Mouse (Mus musculus) B cell, adult 2 months (primary cell): Measurements from ENCODE around the gene Ptprd.

Experiments
- DNase-seq, 2 experiments: peaks; one replicate each; pipeline ENCODE4 v3.0.0; 2022

The Ptprd gene

DNA sequence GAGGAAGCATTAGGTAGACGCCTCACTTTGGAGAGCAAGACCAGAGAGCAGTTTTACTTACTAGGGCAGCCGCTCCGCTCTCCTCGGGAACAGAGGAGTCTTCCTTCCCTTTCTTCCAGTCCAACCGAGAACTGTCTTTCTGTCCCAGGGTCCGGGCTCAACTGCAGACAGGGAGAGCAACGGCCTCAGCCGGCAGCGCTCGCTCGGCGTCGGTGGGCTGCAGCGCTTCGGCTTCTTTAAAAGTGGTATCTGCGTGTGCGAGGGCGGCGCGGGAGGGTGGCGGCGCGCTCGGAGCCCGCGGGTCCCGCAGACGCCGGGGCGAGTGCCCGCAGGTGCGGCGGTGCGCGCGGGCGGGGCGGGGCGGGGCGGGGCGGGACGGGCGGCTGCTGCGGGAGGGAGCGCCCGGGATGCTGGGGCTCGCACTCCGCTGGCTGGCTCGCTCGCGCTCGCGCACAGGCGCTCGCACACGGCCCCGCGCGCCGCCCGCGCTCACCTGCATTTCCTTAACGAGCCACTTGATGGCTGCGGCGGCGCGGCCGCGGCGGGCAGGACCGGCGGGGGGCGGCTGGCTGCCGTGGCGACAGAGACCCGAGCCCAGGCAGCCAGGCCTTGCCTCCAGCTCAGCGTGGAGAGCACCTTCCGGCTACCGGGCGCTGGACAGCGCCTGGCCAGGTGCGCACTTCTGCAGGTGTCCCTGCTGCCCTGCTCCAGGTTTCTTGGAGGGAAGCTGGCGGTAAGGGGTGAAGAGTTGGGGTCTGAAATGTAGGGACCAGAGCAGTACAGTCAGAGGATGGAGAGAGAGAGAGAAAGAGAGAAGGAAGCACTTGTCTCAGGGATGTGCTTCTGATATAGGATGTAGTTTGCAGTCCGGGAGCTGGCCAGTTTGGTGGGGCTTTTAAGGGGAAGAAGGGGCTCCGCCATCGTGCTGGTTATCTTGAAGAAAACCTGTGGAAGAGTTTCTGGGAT, at the start of gene Ptprd:
Gene Ptprd, minus strand, starts transcription at position 433 of the 966 bp plus-strand sequence.
- DNase-seq = no peak

DNA sequence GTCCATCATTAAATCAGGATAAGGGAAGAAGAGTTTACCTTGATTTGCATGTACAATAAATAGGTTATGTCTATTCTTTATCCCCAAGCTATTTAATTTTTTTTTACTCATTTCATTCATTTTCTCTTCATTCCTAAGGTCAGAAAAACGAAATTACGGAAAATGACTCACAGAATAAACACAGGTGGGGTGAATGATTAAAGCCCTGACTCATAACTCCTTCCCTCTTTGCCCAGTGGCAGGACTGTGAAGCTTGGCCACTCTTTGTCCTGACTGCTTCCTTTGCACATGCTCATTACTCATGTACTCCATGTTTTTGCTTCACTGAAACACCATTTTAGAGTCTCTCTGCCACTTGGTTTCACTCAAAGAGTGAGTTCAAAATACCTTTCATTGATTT, 24.1 kb upstream of the Ptprd start:
- DNase-seq = no peak

DNA sequence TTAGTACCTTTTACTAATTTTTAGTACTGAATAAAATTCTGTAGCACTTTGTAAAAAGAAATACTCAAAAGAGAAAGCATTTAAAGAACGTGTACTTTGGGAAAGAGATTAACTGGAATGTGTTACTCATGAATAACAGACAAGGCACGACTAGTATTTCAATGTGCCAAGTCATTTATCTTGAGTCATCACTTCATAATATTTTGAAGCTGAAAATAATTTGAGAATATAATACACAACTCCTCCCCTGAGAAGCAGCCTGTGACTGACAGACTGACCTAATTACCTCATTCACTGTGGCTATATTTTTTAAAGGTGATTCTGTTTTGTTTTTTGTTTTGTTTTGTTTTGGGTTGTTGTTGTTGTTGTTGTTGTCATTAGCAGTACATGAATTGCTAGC, 23.6 kb upstream of the Ptprd start:
- no peak for DNase-seq

DNA sequence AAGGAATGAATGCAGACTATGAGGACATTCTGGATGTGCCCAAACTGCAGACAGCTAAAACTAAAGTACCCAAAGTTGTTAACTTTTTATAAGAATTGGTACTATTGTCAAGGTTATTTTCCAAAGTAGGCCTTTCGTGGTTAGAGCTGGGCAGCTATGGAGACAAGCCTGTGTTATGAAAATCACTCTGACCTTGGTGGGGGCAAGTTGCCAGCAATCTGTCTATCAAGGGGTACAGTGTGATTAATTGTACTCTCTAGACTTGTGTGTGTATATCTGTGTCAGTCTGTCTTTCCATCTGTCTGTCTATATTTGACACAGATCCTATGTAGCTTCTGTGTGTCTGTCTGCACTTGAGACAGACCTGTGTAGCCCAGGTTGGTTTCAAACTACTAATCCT, 22.9 kb upstream of the Ptprd start:
- DNase-seq = no peak

DNA sequence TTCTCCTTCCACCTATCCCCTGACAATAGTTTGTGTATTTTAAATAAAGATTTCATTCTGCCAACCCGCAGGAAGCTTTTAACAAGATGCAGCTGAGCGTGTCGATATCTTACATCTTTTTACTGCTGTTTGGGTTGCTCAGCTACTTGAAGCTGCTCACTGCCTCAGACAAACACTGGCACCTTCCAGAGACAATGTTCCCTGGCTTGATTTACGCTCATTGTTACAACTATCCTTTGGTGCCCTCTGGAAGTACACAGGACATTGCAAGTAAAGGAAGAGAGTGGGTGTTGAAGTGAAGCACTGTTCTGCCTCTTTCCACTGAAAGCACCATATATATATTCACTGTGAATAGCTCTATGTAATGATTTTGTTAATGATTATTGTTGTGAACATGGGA, 2.2 kb upstream of the Ptprd start:
- DNase-seq = no peak

DNA sequence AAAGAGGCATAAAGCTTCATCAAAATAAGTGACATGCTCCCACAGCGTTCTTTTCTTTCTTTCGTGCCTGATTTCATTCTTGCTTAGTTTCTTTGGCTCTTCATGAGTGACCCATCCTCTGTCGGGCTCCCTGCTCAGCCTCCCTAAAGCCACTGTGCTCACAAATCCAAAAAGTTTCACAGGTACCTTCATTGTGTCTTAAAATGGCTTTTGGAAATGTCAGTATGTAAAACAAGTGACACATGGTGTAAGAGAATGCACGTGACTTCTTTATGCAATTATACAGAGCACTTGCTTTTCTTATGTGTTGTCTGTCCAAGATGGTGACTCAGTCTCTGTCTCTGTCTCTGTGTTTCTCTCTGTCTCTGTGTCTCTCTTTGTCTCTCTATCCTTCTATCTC, 1.2 kb upstream of the Ptprd start:
- DNase-seq = no peak

DNA sequence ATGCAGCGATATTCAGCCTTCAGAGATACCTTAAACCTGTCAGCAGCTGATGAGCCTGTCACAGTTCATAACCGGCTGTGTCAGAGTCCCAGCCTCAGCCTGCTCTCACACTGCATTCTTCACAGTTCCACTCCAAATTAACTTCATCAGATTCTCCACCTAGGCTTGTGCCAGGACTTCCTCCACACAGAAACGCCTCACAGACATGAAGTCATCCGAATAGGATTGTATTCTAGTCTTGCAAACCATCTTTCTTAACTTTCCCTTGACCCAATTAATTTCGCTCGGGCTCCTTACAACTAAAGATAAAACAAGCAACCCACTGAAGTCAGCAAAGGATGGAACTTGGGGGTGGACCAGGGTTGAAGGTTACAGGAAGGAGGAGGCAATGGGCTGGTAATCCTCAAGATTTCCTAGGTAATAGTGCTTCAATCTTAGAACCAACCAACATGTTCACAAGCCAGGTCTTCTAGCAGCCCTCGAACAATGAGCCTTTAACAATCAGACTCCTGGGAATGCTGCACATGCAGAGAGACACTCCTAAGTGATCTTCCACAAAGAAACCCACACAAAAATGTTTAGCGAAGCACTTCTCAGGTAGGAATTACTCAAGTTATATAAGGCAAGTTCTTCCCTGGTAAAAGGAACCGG, 758 bp downstream of the Ptprd start:
- DNase-seq = no peak

DNA sequence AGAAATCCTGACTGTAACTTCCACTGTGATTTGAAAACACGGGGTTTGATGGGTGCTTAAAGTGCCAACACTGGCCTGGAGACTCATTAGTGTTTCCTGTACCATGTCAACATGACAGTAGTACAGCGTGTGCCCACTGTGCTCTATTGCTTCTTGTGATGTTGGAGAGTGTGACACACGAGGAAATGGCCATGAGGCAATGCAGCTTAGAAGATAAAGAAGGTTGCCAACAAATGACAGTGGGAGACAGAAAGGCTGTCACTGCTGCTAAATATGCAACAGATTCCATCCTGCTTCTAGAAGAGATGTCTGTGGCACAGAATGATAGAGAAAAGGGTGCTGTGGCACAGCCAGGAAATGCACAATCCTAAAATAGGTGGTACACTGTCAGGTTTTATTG, 6.7 kb downstream of the Ptprd start:
- no peak for DNase-seq

DNA sequence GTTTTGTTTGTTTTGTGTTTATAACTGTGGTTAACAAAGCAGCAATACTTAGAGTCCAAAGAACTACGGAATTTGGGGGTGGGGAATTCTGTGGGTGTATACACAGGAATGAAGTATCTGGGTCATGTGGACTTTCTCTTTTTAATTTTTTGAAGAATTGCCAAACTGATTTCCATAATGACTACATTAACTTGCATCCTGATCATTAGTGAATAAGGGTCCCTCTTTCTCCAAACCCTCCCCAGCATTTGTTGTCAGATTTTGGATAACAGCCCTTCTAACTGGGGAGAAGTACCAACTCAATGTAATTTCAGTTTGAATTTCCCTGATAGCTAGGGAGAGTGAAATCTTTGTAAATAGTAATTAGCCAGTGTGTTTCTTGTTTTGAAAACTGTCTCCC, 43.3 kb downstream of the Ptprd start:
- DNase-seq = no peak

DNA sequence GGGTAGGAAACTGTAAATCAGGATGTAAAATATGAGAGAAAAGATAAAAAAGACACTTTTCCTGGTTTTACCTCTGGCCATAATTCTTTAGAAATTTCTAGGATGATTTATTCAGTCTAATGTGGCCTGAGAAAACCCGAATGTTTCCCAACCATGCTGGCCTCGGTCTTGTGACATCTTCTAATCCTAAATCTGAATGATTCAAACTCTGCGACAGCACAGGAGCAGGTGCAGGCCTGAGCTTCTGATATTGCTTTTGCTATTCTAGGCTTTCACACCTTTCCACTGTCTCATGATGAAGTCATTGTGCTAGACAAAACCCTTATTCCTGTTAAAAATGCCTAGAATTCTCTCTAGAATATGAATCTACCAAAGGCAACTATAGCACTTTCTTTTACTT, 51.3 kb downstream of the Ptprd start:
- no peak for DNase-seq

DNA sequence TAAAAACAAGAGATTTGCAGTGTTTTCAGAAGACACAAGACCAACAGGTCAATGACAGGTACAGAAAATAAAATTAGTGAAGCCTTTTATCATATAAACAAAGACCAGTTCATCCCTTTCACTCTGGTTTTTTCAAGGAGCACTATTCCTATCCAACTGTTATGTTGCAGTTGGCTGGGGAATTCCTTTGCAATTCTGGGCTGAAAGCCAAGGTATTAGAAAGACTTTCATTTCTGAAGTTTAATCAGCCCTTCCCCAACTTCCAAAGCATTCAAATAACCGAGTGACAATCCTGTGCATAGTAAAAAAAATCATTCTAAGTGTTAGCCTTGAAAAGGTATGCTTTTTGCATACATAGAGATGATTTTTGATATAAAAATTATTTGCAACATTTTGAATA, 61.2 kb downstream of the Ptprd start:
- no peak for DNase-seq

DNA sequence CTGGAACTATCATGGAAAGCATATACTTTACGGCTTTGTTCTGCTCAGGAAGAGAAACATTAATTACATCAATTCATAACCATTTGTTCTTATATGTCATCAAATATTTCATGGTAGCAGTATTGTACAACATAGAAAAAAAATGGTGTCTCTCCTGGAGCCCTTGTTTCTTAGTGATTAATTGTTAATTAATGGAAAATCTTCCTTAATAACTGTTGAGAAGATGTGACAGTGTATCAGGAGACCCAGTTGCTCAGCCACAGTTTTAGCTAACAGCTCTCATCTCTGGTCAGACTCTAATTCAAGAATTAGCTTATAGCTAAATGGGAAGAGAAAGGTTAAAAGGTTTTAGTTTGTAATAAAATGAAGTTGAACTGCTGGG, 69.0 kb downstream of the Ptprd start:
- DNase-seq = no peak

DNA sequence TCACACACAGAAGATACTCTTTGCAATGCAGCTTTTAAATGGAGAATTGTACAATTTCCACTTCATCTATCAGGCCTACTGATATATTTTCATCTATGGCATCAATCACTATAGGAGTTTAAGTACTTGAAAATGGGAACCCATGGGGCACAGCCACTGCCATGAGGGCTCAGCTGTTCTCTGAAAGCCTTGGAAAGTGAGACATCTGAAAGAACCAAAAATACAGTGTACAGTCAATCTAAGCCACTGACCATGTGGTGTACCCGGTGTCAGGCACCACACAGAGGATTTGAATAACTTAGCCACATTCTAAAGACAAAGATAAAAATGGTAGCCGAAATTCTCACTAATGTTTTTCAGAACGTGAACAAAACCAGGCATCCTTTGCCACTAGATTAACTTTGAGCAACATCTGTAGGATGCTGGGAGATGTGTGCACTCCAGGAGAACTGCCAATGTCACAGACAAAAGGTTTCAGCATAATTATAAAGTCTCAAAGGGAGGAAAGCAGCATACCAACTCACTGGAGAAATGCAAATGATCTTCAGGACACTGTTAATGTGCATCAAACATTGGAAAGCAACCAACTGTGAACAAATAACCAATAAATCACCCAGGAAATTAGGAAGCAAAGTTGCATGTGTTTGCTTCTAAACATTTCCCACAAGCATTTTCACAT, 69.5 kb downstream of the Ptprd start:
- DNase-seq = no peak

DNA sequence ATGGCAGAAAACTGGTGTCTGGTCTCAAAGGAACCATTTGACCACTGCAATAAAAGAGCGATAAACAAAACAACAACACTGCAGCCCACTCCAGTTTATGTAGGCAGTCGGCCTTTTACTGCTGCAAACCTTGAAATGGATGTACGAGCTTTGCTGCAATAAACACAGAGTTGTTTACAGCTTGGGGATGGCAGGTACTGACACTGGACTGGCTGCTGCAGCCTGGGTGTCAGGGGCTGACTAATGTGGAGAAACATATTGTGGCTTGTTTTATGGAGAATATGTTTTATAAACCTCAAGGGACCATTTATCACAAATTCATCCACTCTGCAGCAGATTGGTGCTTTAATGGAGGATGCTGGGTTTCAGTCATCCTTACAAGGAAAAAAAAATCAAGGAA, 100.9 kb downstream of the Ptprd start:
- DNase-seq = no peak

DNA sequence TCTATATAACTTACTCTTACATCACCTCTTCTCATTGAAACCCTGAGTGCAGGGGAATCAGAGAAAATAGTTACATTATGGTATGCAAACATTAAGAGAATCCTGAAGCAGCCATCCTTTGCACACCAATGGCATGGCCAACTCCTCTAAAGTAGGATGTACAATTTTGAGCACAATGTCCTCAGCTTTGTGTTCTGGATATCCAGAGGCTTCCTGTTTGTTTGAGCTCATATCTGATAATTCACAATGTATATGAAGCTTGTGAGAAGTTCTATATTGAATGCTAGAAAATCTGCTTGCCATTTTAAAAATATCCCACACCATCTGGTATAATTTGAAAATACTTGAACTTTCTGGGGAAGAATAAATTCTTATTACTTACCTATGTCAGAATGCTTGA, 114.2 kb downstream of the Ptprd start:
- DNase-seq = no peak

DNA sequence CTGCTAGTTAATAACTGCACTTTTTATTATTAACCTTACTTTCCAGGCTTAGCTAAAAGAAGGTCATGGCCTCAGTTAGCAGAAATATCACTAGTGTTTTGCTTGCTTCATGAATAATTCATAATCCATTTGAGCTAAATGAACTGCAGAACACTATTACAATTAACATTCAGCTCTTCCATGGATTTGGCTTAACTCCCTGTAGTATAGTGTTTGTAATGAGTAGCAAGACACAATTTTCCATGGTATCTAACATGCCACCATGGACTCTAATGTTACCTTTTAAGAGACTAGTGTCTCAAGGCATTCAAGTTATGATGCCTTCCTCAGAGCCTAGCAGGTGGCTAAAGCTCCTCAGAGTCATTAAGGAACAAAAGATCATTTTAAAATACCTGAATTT, 129.0 kb downstream of the Ptprd start:
- DNase-seq = no peak

DNA sequence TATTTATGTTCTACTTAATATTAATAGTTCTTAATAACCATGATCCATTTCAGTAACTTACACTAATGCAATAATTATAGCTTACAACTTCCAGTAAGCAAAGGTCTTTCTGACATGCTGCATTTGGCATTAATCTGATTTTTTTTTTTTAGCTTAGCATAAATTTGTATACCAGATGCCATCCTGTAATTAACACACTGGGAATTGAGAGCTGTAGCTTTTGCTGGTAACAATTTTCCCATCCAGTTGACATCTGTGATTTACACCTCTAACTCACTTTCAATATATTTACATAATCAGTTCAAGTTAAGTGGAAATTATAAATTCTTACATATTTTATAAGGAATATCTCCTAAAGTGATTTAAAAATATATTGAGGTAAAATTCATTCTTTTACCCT, 134.3 kb downstream of the Ptprd start:
- no peak for DNase-seq

DNA sequence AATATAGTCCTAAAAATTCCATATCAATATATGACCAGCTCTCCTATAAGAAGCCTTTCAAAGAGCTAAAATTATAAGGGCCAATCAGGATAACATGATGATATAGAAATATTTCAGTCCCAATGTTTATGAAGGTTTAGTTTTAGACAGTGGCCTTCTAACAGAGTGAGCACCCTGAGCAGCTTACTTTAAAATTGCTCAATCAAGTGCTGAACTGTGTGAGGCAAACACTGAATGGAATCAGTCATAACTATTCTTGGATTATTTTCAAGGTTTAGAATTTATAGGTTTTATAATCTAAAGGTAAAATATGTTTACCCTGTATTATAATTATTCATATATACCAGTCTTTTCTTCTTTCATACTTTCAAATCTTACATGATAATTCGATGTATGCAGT, 134.7 kb downstream of the Ptprd start:
- DNase-seq = no peak

DNA sequence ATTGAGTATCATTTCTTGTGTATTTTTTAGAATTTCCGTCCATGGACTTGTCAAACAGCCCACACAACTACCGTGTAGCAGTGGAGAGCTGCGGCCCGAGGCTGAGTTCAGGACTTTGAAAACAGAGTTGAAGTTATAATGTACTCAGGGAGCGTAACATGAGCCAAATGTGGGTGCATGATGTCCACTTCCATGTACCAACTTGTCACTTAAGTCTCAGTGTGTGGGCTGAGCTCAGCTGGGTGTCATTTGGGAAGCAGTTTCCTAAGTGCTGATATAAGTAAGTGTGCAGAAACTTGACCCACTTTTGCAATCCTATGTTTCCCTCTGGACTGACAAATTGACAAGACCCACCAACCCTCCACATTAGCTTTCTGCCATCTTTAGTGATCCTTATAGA, 173.4 kb downstream of the Ptprd start:
- DNase-seq = no peak

DNA sequence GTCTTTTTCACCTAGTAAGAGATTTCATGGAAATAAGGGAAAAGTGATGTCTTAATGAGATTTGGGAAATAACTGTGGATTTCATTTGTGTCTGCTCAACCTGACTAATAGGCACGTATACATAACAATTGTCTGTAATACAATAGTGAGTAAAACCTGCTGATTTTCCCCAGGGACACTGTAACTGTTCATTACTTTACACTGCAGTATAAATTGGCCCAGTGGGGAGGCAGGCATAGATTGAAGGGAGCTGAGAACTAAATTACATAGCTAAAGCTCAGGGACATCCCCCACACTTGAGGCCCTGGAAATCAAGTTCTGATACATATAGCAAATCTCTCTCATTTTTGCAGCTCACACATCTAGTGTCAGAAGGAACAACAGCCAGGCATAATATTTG, 209.7 kb downstream of the Ptprd start:
- no peak for DNase-seq

DNA sequence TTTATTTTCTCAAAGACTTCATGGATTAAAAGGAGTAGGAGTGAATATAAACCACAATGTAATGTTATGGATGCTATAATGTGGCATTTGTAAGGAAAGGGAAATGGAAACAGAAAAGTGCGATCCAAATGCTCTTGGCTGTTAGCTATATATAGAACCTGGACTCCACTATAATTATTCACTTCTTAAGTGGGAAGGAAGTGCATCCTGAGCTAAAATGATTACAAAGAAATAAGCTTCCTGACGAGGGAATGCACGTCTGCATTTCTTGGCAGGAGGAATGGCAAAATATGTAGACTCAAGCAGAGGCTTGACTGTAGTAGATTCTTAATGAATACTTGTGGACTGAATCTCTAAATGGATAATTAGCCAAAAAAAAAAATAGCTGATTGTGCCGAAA, 219.1 kb downstream of the Ptprd start:
- DNase-seq = no peak

DNA sequence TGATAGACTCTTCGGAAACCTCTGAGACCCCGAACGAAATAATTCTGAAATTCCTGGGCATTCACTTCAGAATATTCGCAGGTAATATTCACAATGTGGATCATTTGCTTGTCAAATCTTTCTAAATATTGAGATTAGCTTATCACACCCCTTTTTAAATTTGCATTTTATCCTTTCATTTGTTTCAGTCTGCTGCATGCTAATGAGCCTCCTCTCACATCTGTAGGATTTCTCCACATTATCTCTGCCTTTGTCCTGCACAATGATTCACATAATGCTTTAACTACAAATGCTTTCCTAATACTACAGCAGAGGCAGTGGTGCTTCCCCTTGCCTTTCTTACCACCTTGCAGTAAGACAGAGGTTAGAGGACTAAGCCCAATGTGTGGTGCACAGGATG, 229.7 kb downstream of the Ptprd start:
- no peak for DNase-seq

DNA sequence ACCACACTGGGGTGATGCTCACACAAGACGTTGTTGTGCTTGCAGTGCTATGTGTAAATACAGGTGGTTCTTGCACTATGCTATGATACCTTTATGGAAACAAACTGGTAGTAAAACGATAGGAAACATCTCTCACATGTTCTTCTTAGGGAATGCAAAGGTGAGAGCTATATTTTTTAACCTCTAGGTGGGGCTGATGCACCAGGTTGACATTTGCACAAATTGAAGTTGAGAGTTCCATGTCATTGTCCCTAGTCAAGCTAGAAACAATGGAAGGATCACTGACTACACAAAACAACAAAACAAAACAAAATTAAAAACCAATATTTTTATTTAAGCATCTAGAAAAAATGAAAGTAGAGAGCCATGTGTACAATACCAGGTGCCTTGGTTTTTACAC, 250.1 kb downstream of the Ptprd start:
- DNase-seq = no peak

DNA sequence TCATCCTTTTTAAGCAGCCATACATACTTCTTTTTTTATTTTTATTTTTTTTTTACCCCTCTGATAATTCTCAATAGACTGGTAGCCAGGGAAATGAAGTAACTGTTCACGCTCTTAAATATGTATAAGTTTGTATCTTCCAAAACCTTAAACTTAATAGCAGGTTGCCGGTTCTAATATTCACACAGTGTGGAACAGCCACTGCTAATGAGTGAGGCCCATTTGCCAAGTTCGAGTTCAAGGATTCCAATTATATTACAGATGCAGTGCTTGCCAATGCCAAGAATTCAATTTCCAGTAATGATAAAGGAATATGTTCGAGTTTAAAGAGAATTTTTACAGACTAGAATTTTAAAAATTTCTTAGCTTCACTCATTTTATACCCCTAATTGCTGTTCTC, 322.3 kb downstream of the Ptprd start:
- no peak for DNase-seq
